Mouse (Mus musculus) CH12.LX (cell line): ENCODE results near the gene Selenok. TPM values are rescaled to one million over a fixed set of nuclear protein-coding genes. Genes with fewer than 3 reads are reported as not detected.
A peak's percentile ranks its signal among the peaks of the same experiment; 100 is the strongest.

Experiments
- DNase-seq: peaks from one replicate; pipeline ENCODE4 v3.0.0-alpha.2; 2013; ENCODE audit errors: extremely low read depth
- H3K27ac ChIP-seq: 2 replicates; pipeline ENCODE4 v1.5.1; 2012; ENCODE audit warnings: low read depth, mild to moderate bottlenecking, control low read depth, moderate library complexity; ENCODE audit not compliant: insufficient read depth
- H3K27me3 ChIP-seq: replicated peaks from 2 replicates; pipeline ENCODE3; 2012; ENCODE audit warnings: inconsistent platforms
- H3K36me3 ChIP-seq, 2 experiments: replicated peaks in 1 of 2; 2 replicates each; pipeline versions ENCODE3 to v1.6.1; 2012; ENCODE audit warnings: inconsistent platforms in 1 of 2, low read length in 1 of 2, mild to moderate bottlenecking in 1 of 2, mixed read lengths in 1 of 2, moderate library complexity in 1 of 2; ENCODE audit not compliant: control insufficient read depth in 1 of 2, insufficient read depth in 1 of 2
- H3K4me1 ChIP-seq, 2 experiments: 2 replicates each; pipeline ENCODE4 v1.6.1; 2012; ENCODE audit warnings: inconsistent platforms in 1 of 2, moderate library complexity in 1 of 2; ENCODE audit not compliant: insufficient read depth in 2 of 2, control insufficient read depth in 1 of 2
- H3K4me2 ChIP-seq: 2 replicates; pipeline ENCODE4 v1.6.1; 2012; ENCODE audit warnings: low read depth, mild to moderate bottlenecking, control low read depth; ENCODE audit not compliant: poor library complexity, insufficient read depth, severe bottlenecking
- H3K4me3 ChIP-seq, 3 experiments: fragments of 150-350 bp in 1 of 3; sonication (generic) in 1 of 3; replicated peaks in 1 of 3; 2 replicates each; pipeline versions ENCODE3 to v1.5.1; 2011 to 2012; ENCODE audit warnings: low read depth in 2 of 3, low read length in 2 of 3, mild to moderate bottlenecking in 2 of 3, moderate library complexity in 2 of 3, control low read depth in 1 of 3, improper control_type of control experiment in 1 of 3, inconsistent platforms in 1 of 3, mixed read lengths in 1 of 3; ENCODE audit not compliant: poor library complexity in 1 of 3
- H3K79me2 ChIP-seq: replicated peaks from 2 replicates; pipeline ENCODE4 v1.6.1; 2012; ENCODE audit warnings: mild to moderate bottlenecking, moderate library complexity; ENCODE audit not compliant: control insufficient read depth, poor library complexity, insufficient read depth, severe bottlenecking; ENCODE audit errors: extremely low read depth
- H3K9ac ChIP-seq: 2 replicates; pipeline ENCODE4 v1.6.1; 2012; ENCODE audit warnings: low read depth, mild to moderate bottlenecking, control low read depth, moderate library complexity; ENCODE audit not compliant: insufficient read depth
- H3K9me3 ChIP-seq: replicated peaks from 2 replicates; pipeline ENCODE3; 2012; ENCODE audit warnings: low read length, inconsistent platforms, mixed read lengths
- BHLHE40 ChIP-seq: IDR thresholded peaks from 2 replicates; pipeline ENCODE4 v1.6.1; 2011; ENCODE audit warnings: mild to moderate bottlenecking, low read depth, low read length, improper control_type of control experiment
- CHD1 ChIP-seq: IDR thresholded peaks from 2 replicates; pipeline ENCODE4 v1.6.1; 2012; ENCODE audit warnings: low read depth, low read length, improper control_type of control experiment, inconsistent platforms
- CHD2 ChIP-seq: IDR thresholded peaks from 2 replicates; pipeline ENCODE4 v1.6.1; 2011; ENCODE audit warnings: low read length, improper control_type of control experiment
- E2F4 ChIP-seq: IDR thresholded peaks from 2 replicates; pipeline ENCODE4 v1.6.1; 2011; ENCODE audit warnings: low read depth, low read length, improper control_type of control experiment; ENCODE audit not compliant: insufficient replicate concordance
- ELF1 ChIP-seq: IDR thresholded peaks from 2 replicates; pipeline ENCODE4 v1.6.1; 2014; ENCODE audit warnings: low read depth, mild to moderate bottlenecking, inconsistent platforms, low read length, improper control_type of control experiment
- EP300 ChIP-seq: IDR thresholded peaks from 2 replicates; pipeline ENCODE4 v1.6.1; 2011; ENCODE audit warnings: low read length, improper control_type of control experiment
- ETS1 ChIP-seq: conservative IDR thresholded peaks from 2 replicates; pipeline ENCODE4 v1.6.1; 2012; ENCODE audit warnings: low read depth, mild to moderate bottlenecking, inconsistent platforms, low read length, improper control_type of control experiment, moderate library complexity
- GABPA ChIP-seq: IDR thresholded peaks from 2 replicates; pipeline ENCODE4 v1.6.1; 2012; ENCODE audit warnings: low read depth, low read length, improper control_type of control experiment, inconsistent platforms; ENCODE audit not compliant: insufficient replicate concordance
- HCFC1 ChIP-seq: IDR thresholded peaks from 2 replicates; pipeline ENCODE4 v1.6.1; 2012; ENCODE audit warnings: low read depth, mild to moderate bottlenecking, inconsistent platforms, low read length, improper control_type of control experiment
- IRF4 ChIP-seq: IDR thresholded peaks from 2 replicates; pipeline ENCODE4 v1.6.1; 2014; ENCODE audit warnings: low read depth, mild to moderate bottlenecking, inconsistent platforms, low read length, improper control_type of control experiment
- JUN ChIP-seq: IDR thresholded peaks from 2 replicates; pipeline ENCODE4 v1.6.1; 2011; ENCODE audit warnings: low read depth, mild to moderate bottlenecking, low read length, improper control_type of control experiment, moderate library complexity; ENCODE audit not compliant: insufficient read depth
- JUND ChIP-seq: conservative IDR thresholded peaks from 2 replicates; pipeline ENCODE4 v1.6.1; 2011; ENCODE audit warnings: low read depth, low read length, improper control_type of control experiment
- KAT2A ChIP-seq: IDR thresholded peaks from 2 replicates; pipeline ENCODE4 v1.6.1; 2012; ENCODE audit warnings: low read length, improper control_type of control experiment, inconsistent platforms; ENCODE audit not compliant: insufficient replicate concordance
- MAFK ChIP-seq: IDR thresholded peaks from 2 replicates; pipeline ENCODE4 v1.6.1; 2011; ENCODE audit warnings: low read length, improper control_type of control experiment; ENCODE audit not compliant: insufficient replicate concordance
- MAX ChIP-seq: IDR thresholded peaks from 2 replicates; pipeline ENCODE4 v1.6.1; 2011; ENCODE audit warnings: low read length, improper control_type of control experiment
- MAZ ChIP-seq: IDR thresholded peaks from 2 replicates; pipeline ENCODE4 v1.6.1; 2012; ENCODE audit warnings: low read depth, mild to moderate bottlenecking, inconsistent platforms, low read length, improper control_type of control experiment, moderate library complexity
- MEF2A ChIP-seq: IDR thresholded peaks from 2 replicates; pipeline ENCODE4 v1.6.1; 2014; ENCODE audit warnings: low read depth, mild to moderate bottlenecking, inconsistent platforms, low read length, improper control_type of control experiment, borderline replicate concordance
- MXI1 ChIP-seq: IDR thresholded peaks from 2 replicates; pipeline ENCODE4 v1.6.1; 2011; ENCODE audit warnings: mild to moderate bottlenecking, low read depth, low read length, improper control_type of control experiment
- MYC ChIP-seq: IDR thresholded peaks from 2 replicates; pipeline ENCODE4 v1.6.1; 2011; ENCODE audit warnings: low read depth, mild to moderate bottlenecking, improper control_type of control experiment, low read length
- NELFE ChIP-seq: IDR thresholded peaks from 2 replicates; pipeline ENCODE4 v1.6.1; 2011; ENCODE audit warnings: low read depth, low read length, improper control_type of control experiment
- NRF1 ChIP-seq: IDR thresholded peaks from 2 replicates; pipeline ENCODE4 v1.6.1; 2014; ENCODE audit warnings: low read depth, mild to moderate bottlenecking, inconsistent platforms, low read length, improper control_type of control experiment, moderate library complexity
- PAX5 ChIP-seq: IDR thresholded peaks from 2 replicates; pipeline ENCODE4 v1.6.1; 2012; ENCODE audit warnings: low read length, inconsistent platforms, mixed read lengths
- POLR2A ChIP-seq: IDR thresholded peaks from 2 replicates; pipeline ENCODE4 v1.6.1; 2011; ENCODE audit warnings: low read depth, mild to moderate bottlenecking, improper control_type of control experiment, low read length
- POLR2AphosphoS2 ChIP-seq: IDR thresholded peaks from 2 replicates; pipeline ENCODE4 v1.6.1; 2011; ENCODE audit warnings: low read depth, low read length, improper control_type of control experiment
- RAD21 ChIP-seq: IDR thresholded peaks from 2 replicates; pipeline ENCODE4 v1.6.1; 2011; ENCODE audit warnings: low read depth, mild to moderate bottlenecking, low read length, improper control_type of control experiment, moderate library complexity
- RCOR1 ChIP-seq: conservative IDR thresholded peaks from 2 replicates; pipeline ENCODE4 v1.6.1; 2012; ENCODE audit warnings: low read depth, mild to moderate bottlenecking, inconsistent platforms, low read length, improper control_type of control experiment
- SIN3A ChIP-seq: IDR thresholded peaks from 2 replicates; pipeline ENCODE4 v1.6.1; 2012; ENCODE audit warnings: low read length, improper control_type of control experiment, inconsistent platforms
- SMC3 ChIP-seq: IDR thresholded peaks from 2 replicates; pipeline ENCODE4 v1.6.1; 2011; ENCODE audit warnings: low read depth, low read length, improper control_type of control experiment
- TBP ChIP-seq: conservative IDR thresholded peaks from 2 replicates; pipeline ENCODE4 v1.6.1; 2011; ENCODE audit warnings: low read depth, low read length, improper control_type of control experiment
- TCF12 ChIP-seq: IDR thresholded peaks from 2 replicates; pipeline ENCODE4 v1.6.1; 2014; ENCODE audit warnings: low read depth, mild to moderate bottlenecking, inconsistent platforms, low read length, improper control_type of control experiment
- UBTF ChIP-seq: IDR thresholded peaks from 2 replicates; pipeline ENCODE4 v1.6.1; 2012; ENCODE audit warnings: low read depth, mild to moderate bottlenecking, inconsistent platforms, low read length, improper control_type of control experiment, moderate library complexity
- USF1 ChIP-seq: IDR thresholded peaks from 2 replicates; pipeline ENCODE4 v1.6.1; 2014; ENCODE audit warnings: low read depth, mild to moderate bottlenecking, inconsistent platforms, low read length, improper control_type of control experiment
- USF2 ChIP-seq: conservative IDR thresholded peaks from 2 replicates; pipeline ENCODE4 v1.6.1; 2011; ENCODE audit warnings: low read depth, low read length, improper control_type of control experiment
- ZC3H11A ChIP-seq: IDR thresholded peaks from 2 replicates; pipeline ENCODE4 v1.6.1; 2012; ENCODE audit warnings: low read depth, mild to moderate bottlenecking, inconsistent platforms, low read length, improper control_type of control experiment
- ZKSCAN1 ChIP-seq: IDR thresholded peaks from 2 replicates; pipeline ENCODE4 v1.6.1; 2012; ENCODE audit warnings: low read depth, inconsistent platforms, low read length, improper control_type of control experiment, borderline replicate concordance
- ZMIZ1 ChIP-seq: IDR thresholded peaks from 2 replicates; pipeline ENCODE4 v1.6.1; 2012; ENCODE audit warnings: low read depth, mild to moderate bottlenecking, inconsistent platforms, low read length, improper control_type of control experiment
- ZNF384 ChIP-seq: IDR thresholded peaks from 2 replicates; pipeline ENCODE4 v1.6.1; 2012; ENCODE audit warnings: low read depth, low read length, improper control_type of control experiment, inconsistent platforms
- dilution Hi-C: fragments of 300-500 bp; cut with MboI; formaldehyde crosslinking; loops from 2 replicates; pipeline ENCODE4 v1.14.3; 2020; ENCODE audit warnings: low sequenced_read_pairs; ENCODE audit not compliant: extremely low pct_unique_long_range_greater_than_20kb, extremely low pct_ligation_motif_present
- in situ Hi-C: fragments of 300-500 bp; cut with MboI; formaldehyde crosslinking; loops from 3 replicates; pipeline ENCODE4 v1.14.3; 2019; ENCODE audit warnings: low sequenced_read_pairs, low pct_ligation_motif_present, low pct_unique_long_range_greater_than_20kb, mixed read lengths
- polyA plus RNA-seq: library from polyadenylated mRNA; unstranded; fragments of >175 nt; gene quantifications from 2 replicates; pipeline ENCODE4 v1.2.1, GENCODE M21; 2012; ENCODE audit warnings: low read depth; ENCODE audit not compliant: insufficient read length
- total RNA-seq, 2 experiments: library from RNA; depleted of rRNA; stranded (reverse); fragments of 300-350 nt in 1 of 2; fragments of >200 nt in 1 of 2; gene quantifications; 2 replicates each; pipeline ENCODE4 v1.2.3; 2012 to 2014

Gene Selenok
- total and polyA plus RNA-seq, 3 experiments = 48.5 to 83.7 (median 63.0) TPM

GRCm38 (mm10) chr14:29978254-29979204, 10.4 kb downstream of the Selenok start, which contains the start of gene Actr8:
TSS of gene Actr8 (plus strand) at chr14:29978337.
- Histone ChIP-seq H3K9me3 (peaks cover 12% of the 10 kb centered on the region), H3K4me2 (peak within 1 kb of the TSS; percentile 87), H3K36me3 (peaks cover 32 to 61% of the 10 kb centered on the region in 2 experiments), H3K27ac (peak within 1 kb of the TSS; percentile 87), H3K27me3 (no peaks in the 10 kb centered on the region), H3K4me3 (peak within 1 kb of the TSS; percentile 81 to 95 (median 93)), H3K9ac (peak within 1 kb of the TSS; percentile 68), H3K79me2 (peaks cover 17% of the 10 kb centered on the region), H3K4me1 (peaks cover 2 to 24% of the 10 kb centered on the region in 2 experiments; a peak in 2 of 4 replicates)
- peak; percentile 91 for DNase-seq
- dilution Hi-C loops (no loop called here), in situ Hi-C loops (no loop called here)
- TF ChIP-seq UBTF (no peak), GABPA (no peak; the same call in 1 of the 2 replicates), MEF2A (0 out of 2 replicates have a peak, but pooled peaks have one; percentile 41), MXI1 (peak; percentile 74; the same call in 1 of the 2 replicates), HCFC1 (peak; percentile 91), TCF12 (peak; percentile 64; the same call in 1 of the 2 replicates), MAFK (no peak), TBP (0 out of 2 replicates have a peak, but pooled peaks have one; percentile 53), SMC3 (no peak), JUN (no peak), ELF1 (peak; percentile 79), RAD21 (no peak), USF2 (no peak), ZMIZ1 (0 out of 2 replicates have a peak, but pooled peaks have one; percentile 86), CHD1 (no peak), KAT2A (peak; percentile 80; the same call in 1 of the 2 replicates), SIN3A (peak; percentile 58; the same call in 1 of the 2 replicates), NRF1 (peak; percentile 92), ZKSCAN1 (no peak), NELFE (no peak), ZC3H11A (no peak), ETS1 (no peak), POLR2AphosphoS2 (no peak), MAZ (no peak), MYC (no peak; the same call in 1 of the 2 replicates), CHD2 (peak; percentile 46; the same call in 1 of the 2 replicates), PAX5 (no peak), E2F4 (no peak), EP300 (no peak), USF1 (no peak), MAX (peak; percentile 10; the same call in 1 of the 2 replicates), IRF4 (peak; percentile 6; the same call in 1 of the 2 replicates), BHLHE40 (no peak), POLR2A (peak; percentile 86), JUND (no peak), ZNF384 (peak; percentile 97; the same call in 1 of the 2 replicates), RCOR1 (0 out of 2 replicates have a peak, but pooled peaks have one; percentile 23)
